Mouse (Mus musculus): Measurements from ENCODE around the gene Tnfsf9. TPM values are rescaled to one million over a fixed set of nuclear protein-coding genes. Genes with fewer than 3 reads are reported as not detected.

Gene Tnfsf9
- polyA plus RNA-seq, 1 experiment: 11.8 TPM

DNA sequence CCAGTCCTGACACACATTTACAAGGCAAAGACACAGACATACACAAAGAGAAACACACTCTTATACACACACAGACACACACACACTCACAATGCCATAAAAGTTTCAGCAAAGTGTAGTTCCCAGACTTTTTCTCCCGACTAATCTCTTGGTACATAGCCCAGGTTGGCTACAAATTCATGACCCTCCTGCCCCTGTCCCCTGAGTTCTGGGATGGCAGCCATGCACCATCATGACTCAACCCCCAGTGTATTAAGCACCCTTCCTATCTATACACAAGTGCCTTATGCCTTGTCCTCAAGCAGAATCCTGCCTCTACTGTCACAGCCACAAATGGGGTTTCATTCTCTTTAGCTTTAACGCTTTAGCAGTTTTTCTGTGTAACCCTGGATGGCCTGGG is 11.7 kb downstream of the Tnfsf9 start:
- Histone ChIP-seq H3K79me3 (ENCODE audit: low read depth) (no peaks in the 10 kb centered on the region), H3K79me2 (ENCODE audit: control insufficient read depth, insufficient read depth) (no peaks in the 10 kb centered on the region), H3K27me3 (ENCODE audit: control insufficient read depth, insufficient read depth, insufficient read length) (no peaks in the 10 kb centered on the region), H3K36me3 (ENCODE audit: control insufficient read depth, insufficient read depth) (no peaks in the 10 kb centered on the region), H3ac (ENCODE audit: control insufficient read depth, insufficient read length, low read depth) (no peak overlapping the region), H3K4me3 (ENCODE audit: insufficient read depth, poor library complexity, severe bottlenecking) (no peak overlapping the region)
- no peak for TF ChIP-seq MYOG (IDR thresholded peaks at IDR 0.05; ENCODE audit: control insufficient read depth, extremely low read depth, insufficient read length)
- TF ChIP-seq USF1 (IDR thresholded peaks at IDR 0.05; ENCODE audit: low read depth): no peak
- no peak for TF ChIP-seq FOSL1 (IDR thresholded peaks at IDR 0.05; ENCODE audit: insufficient read depth, low read length, poor library complexity, severe bottlenecking)
- TF ChIP-seq MAX (IDR thresholded peaks at IDR 0.05): no peak
- TF ChIP-seq CTCF (IDR thresholded peaks at IDR 0.05; ENCODE audit: control insufficient read depth, insufficient read depth, insufficient read length): no peak
- no peak for TF ChIP-seq CEBPB (IDR thresholded peaks at IDR 0.05; ENCODE audit: low read depth)
- TF ChIP-seq MYOD1 (IDR thresholded peaks at IDR 0.05; ENCODE audit: control insufficient read depth, insufficient read length, low read depth): no peak

DNA sequence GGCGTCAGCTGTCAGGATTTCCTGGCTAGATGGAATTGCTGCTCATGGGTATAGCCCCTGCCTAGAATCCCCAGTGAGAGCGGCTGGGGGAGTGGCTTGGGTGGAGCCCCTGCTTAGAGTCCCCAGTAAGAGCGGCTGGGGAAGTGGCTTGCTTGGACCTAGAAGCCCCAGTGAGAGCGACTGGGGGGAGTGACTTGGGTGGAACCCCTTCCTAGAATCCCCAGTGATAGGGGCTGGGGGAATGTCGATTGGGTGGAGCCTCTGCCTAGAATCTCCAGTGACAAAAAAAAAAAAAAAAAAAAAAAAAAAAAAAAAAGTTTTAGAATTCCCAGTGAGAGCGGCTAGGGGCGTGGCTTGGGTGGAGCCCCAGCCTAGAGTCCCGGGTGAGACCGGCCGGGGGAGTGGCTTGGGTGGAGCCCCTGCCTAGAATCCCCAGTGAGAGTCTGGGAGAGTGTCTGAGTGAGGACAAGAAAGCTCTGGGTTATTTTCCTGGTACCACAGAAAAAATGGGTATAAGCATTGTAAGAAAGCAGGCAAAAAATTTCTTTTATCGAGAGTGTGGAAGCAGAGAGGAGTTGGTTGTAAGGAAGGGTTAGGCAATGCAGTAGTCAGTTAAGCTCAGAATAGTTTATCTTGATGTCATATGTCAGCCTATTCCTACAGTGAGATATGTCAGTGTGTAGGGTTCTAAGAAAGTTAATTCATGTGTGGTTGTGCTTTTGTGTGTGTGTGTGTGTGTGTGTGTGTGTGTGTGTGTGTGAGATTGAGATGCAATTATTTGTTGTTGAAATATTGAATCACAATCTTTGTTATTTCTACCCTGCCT is 13.6 kb downstream of the Tnfsf9 start:
- H3K79me3 ChIP-seq (ENCODE audit: low read depth): no peaks in the 10 kb centered on the region
- H3K4me3 ChIP-seq (ENCODE audit: insufficient read depth, poor library complexity, severe bottlenecking): no peak overlapping the region
- no peaks in the 10 kb centered on the region for H3K79me2 ChIP-seq (ENCODE audit: control insufficient read depth, insufficient read depth)
- H3K27me3 ChIP-seq (ENCODE audit: control insufficient read depth, insufficient read depth, insufficient read length): no peaks in the 10 kb centered on the region
- no peak overlapping the region for H3ac ChIP-seq (ENCODE audit: control insufficient read depth, insufficient read length, low read depth)
- TF ChIP-seq MYOD1 (IDR thresholded peaks at IDR 0.05; ENCODE audit: control insufficient read depth, insufficient read length, low read depth): no peak
- TF ChIP-seq FOSL1 (IDR thresholded peaks at IDR 0.05; ENCODE audit: insufficient read depth, low read length, poor library complexity, severe bottlenecking): no peak
- TF ChIP-seq CTCF (IDR thresholded peaks at IDR 0.05; ENCODE audit: control insufficient read depth, insufficient read depth, insufficient read length): no peak
- no peak for TF ChIP-seq MYOG (IDR thresholded peaks at IDR 0.05; ENCODE audit: control insufficient read depth, extremely low read depth, insufficient read length)
- no peak for TF ChIP-seq CEBPB (IDR thresholded peaks at IDR 0.05; ENCODE audit: low read depth)
- TF ChIP-seq MAX (IDR thresholded peaks at IDR 0.05): no peak
- TF ChIP-seq USF1 (IDR thresholded peaks at IDR 0.05; ENCODE audit: low read depth): no peak
- no peaks in the 10 kb centered on the region for H3K36me3 ChIP-seq (ENCODE audit: control insufficient read depth, insufficient read depth)

DNA sequence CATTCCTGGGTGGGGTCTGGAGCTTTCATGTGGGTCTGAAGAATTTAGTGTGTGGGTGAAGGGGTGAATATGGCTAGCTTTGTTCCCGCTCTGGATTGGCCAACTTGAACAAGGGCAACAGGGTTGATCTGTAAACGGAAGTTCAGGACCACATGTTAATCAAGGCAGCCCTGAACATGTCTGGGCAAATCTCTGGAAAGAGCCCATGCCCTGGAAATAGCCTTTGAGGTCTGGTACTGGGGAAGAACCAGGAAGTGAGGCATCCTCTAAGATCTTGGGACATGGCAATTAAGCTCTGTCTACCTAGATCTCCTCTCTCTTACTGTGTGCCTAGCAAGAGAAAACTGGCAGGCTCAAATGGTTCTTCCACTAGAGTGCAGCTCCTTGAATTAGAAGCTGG is 16.7 kb downstream of the Tnfsf9 start:
- Histone ChIP-seq H3K36me3 (ENCODE audit: control insufficient read depth, insufficient read depth) (no peaks in the 10 kb centered on the region), H3K79me3 (ENCODE audit: low read depth) (no peaks in the 10 kb centered on the region), H3K27me3 (ENCODE audit: control insufficient read depth, insufficient read depth, insufficient read length) (no peaks in the 10 kb centered on the region), H3K4me3 (ENCODE audit: insufficient read depth, poor library complexity, severe bottlenecking) (no peak overlapping the region), H3K79me2 (ENCODE audit: control insufficient read depth, insufficient read depth) (no peaks in the 10 kb centered on the region), H3ac (ENCODE audit: control insufficient read depth, insufficient read length, low read depth) (no peak overlapping the region)
- TF ChIP-seq CEBPB (IDR thresholded peaks at IDR 0.05; ENCODE audit: low read depth) (no peak), FOSL1 (IDR thresholded peaks at IDR 0.05; ENCODE audit: insufficient read depth, low read length, poor library complexity, severe bottlenecking) (no peak), MYOG (IDR thresholded peaks at IDR 0.05; ENCODE audit: control insufficient read depth, extremely low read depth, insufficient read length) (no peak), MYOD1 (IDR thresholded peaks at IDR 0.05; ENCODE audit: control insufficient read depth, insufficient read length, low read depth) (no peak), CTCF (IDR thresholded peaks at IDR 0.05; ENCODE audit: control insufficient read depth, insufficient read depth, insufficient read length) (no peak), MAX (IDR thresholded peaks at IDR 0.05) (no peak), USF1 (IDR thresholded peaks at IDR 0.05; ENCODE audit: low read depth) (no peak)

DNA sequence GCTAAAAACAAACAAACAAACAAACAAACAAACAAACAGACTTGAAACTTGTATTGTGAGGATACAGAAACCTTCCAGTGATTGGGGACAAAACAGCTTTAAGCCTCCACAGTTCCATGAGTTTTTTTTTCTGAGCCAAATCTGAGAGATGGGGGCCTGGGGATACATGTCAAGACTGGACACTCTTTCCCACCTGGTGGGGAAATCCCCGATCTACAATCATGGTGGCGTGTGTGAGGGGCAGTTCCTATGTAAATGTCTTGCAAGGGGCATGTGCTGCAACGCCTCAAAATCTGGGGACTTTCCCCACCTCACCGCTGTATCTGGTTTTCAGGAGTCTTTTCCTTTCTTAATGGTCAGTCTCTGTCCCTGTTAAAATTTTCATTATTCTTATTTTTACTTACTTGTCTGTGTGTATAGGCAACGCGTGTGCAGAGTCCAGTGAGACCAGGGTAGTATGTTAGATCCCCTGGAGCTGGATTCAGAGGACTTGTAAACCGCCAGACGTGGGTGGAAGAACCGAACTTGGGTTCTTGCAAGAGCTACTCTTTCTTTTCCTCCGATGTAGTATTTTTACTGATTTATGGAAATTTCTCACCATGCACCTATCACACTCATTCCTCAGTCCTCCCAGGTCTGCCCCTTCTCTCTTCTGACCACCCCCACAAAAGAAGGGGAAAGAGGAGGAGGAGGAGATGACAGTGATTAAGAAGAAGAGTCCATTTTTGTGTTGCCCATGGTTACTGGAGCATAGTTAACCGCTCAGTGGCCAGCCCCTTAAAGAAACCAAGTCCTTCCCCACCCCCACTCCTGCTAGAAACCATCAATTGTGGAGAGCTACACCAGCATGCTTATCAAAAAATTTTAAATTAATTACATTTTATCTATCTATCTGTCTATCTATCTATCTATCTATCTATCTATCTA is 18.3 kb downstream of the Tnfsf9 start:
- H3K36me3 ChIP-seq (ENCODE audit: control insufficient read depth, insufficient read depth): no peaks in the 10 kb centered on the region
- no peaks in the 10 kb centered on the region for H3K79me3 ChIP-seq (ENCODE audit: low read depth)
- H3K4me3 ChIP-seq (ENCODE audit: insufficient read depth, poor library complexity, severe bottlenecking): no peak overlapping the region
- TF ChIP-seq FOSL1 (IDR thresholded peaks at IDR 0.05; ENCODE audit: insufficient read depth, low read length, poor library complexity, severe bottlenecking): no peak
- no peak for TF ChIP-seq CTCF (IDR thresholded peaks at IDR 0.05; ENCODE audit: control insufficient read depth, insufficient read depth, insufficient read length)
- TF ChIP-seq MYOG (IDR thresholded peaks at IDR 0.05; ENCODE audit: control insufficient read depth, extremely low read depth, insufficient read length): no peak
- TF ChIP-seq MAX (IDR thresholded peaks at IDR 0.05): no peak
- TF ChIP-seq MYOD1 (IDR thresholded peaks at IDR 0.05; ENCODE audit: control insufficient read depth, insufficient read length, low read depth): no peak
- TF ChIP-seq USF1 (IDR thresholded peaks at IDR 0.05; ENCODE audit: low read depth): no peak
- no peak for TF ChIP-seq CEBPB (IDR thresholded peaks at IDR 0.05; ENCODE audit: low read depth)
- H3K79me2 ChIP-seq (ENCODE audit: control insufficient read depth, insufficient read depth): no peaks in the 10 kb centered on the region
- H3K27me3 ChIP-seq (ENCODE audit: control insufficient read depth, insufficient read depth, insufficient read length): peaks cover 3% of the 10 kb centered on the region
- no peak overlapping the region for H3ac ChIP-seq (ENCODE audit: control insufficient read depth, insufficient read length, low read depth)

DNA sequence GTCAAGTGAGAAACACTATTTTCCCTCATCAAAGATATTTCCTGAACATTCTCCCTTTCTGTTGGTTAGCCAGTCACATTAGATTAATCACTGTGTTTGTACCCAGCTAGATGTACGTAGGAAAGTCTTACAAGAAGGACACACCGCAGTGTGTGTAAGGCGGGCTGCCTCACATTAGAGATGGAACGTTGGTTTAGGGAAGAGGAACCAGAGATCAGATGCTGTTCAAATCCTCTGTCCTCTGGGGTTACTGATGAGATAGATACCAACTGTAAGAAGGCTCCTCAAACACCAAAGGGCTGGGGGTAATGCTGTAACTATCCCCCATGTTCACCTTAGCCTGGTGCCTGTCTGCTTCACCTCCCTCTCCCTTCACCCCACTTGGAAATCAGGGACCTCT is 19.7 kb downstream of the Tnfsf9 start:
- H3K36me3 ChIP-seq (ENCODE audit: control insufficient read depth, insufficient read depth): no peaks in the 10 kb centered on the region
- H3K4me3 ChIP-seq (ENCODE audit: insufficient read depth, poor library complexity, severe bottlenecking): no peak overlapping the region
- peaks cover 5% of the 10 kb centered on the region for H3K27me3 ChIP-seq (ENCODE audit: control insufficient read depth, insufficient read depth, insufficient read length)
- no peaks in the 10 kb centered on the region for H3K79me2 ChIP-seq (ENCODE audit: control insufficient read depth, insufficient read depth)
- no peak for TF ChIP-seq CEBPB (IDR thresholded peaks at IDR 0.05; ENCODE audit: low read depth)
- no peak for TF ChIP-seq MAX (IDR thresholded peaks at IDR 0.05)
- no peak for TF ChIP-seq MYOD1 (IDR thresholded peaks at IDR 0.05; ENCODE audit: control insufficient read depth, insufficient read length, low read depth)
- TF ChIP-seq USF1 (IDR thresholded peaks at IDR 0.05; ENCODE audit: low read depth): no peak
- TF ChIP-seq CTCF (IDR thresholded peaks at IDR 0.05; ENCODE audit: control insufficient read depth, insufficient read depth, insufficient read length): no peak
- no peak for TF ChIP-seq FOSL1 (IDR thresholded peaks at IDR 0.05; ENCODE audit: insufficient read depth, low read length, poor library complexity, severe bottlenecking)
- no peak for TF ChIP-seq MYOG (IDR thresholded peaks at IDR 0.05; ENCODE audit: control insufficient read depth, extremely low read depth, insufficient read length)
- H3K79me3 ChIP-seq (ENCODE audit: low read depth): no peaks in the 10 kb centered on the region
- no peak overlapping the region for H3ac ChIP-seq (ENCODE audit: control insufficient read depth, insufficient read length, low read depth)
